Mouse (Mus musculus) limb, embryonic 14.5 days (tissue): ENCODE results near the gene Inca1. TPM values are rescaled to one million over a fixed set of nuclear protein-coding genes. Genes with fewer than 3 reads are reported as not detected.

Experiments
- ATAC-seq: fragments of 200-750 bp; cut with Nextera tagmentation; 2 replicates; pipeline ENCODE4 v1.8.0; 2017; ENCODE audit warnings: low read depth, moderate number of reproducible peaks, moderate TSS enrichment; ENCODE audit not compliant: low FRiP score
- DNase-seq: peaks from one replicate; pipeline ENCODE4 v3.0.0-alpha.2; 2015; ENCODE audit warnings: low spot score
- H3K27ac ChIP-seq: fragments of 300-500 bp; sonication (generic); replicated peaks from 2 replicates; pipeline ENCODE4 v1.5.1; 2014; ENCODE audit warnings: low read depth, mild to moderate bottlenecking, low read length, moderate library complexity, mixed read lengths
- H3K27me3 ChIP-seq: fragments of 300-500 bp; sonication (generic); 2 replicates; pipeline ENCODE4 v1.6.1; 2014; ENCODE audit warnings: low read length, mixed read lengths; ENCODE audit not compliant: control insufficient read depth, insufficient read depth
- H3K36me3 ChIP-seq: fragments of 300-500 bp; sonication (generic); 2 replicates; pipeline ENCODE4 v1.6.1; 2014; ENCODE audit warnings: mild to moderate bottlenecking, low read length, moderate library complexity, mixed read lengths; ENCODE audit not compliant: control insufficient read depth, insufficient read depth
- H3K4me1 ChIP-seq: fragments of 300-500 bp; sonication (generic); 2 replicates; pipeline ENCODE4 v1.6.1; 2014; ENCODE audit warnings: antibody characterized with exemption, low read length, mixed read lengths; ENCODE audit not compliant: control insufficient read depth, insufficient read depth
- H3K4me2 ChIP-seq: fragments of 300-500 bp; sonication (generic); replicated peaks from 2 replicates; pipeline ENCODE4 v1.6.1; 2014; ENCODE audit warnings: low read depth, mild to moderate bottlenecking, low read length, moderate library complexity; ENCODE audit not compliant: severe bottlenecking
- H3K4me3 ChIP-seq: fragments of 300-500 bp; sonication (generic); replicated peaks from 2 replicates; pipeline ENCODE4 v1.5.1; 2014; ENCODE audit warnings: low read length
- H3K9ac ChIP-seq: fragments of 300-500 bp; sonication (generic); 2 replicates; pipeline ENCODE4 v1.6.1; 2014; ENCODE audit warnings: mild to moderate bottlenecking, low read depth, low read length, moderate library complexity; ENCODE audit not compliant: severe bottlenecking
- H3K9me3 ChIP-seq: fragments of 300-500 bp; sonication (generic); 2 replicates; pipeline ENCODE4 v1.6.1; 2016; ENCODE audit warnings: low read length; ENCODE audit not compliant: control insufficient read depth
- POLR2A ChIP-seq: fragments of 200-500 bp; IDR thresholded peaks from 2 replicates; pipeline ENCODE4 v1.8.0; 2012; ENCODE audit warnings: inconsistent platforms, mild to moderate bottlenecking, moderate library complexity, borderline replicate concordance; ENCODE audit not compliant: insufficient read depth, insufficient read length; ENCODE audit errors: extremely low read depth
- WGBS: fragments of 180-500 bp; shearing (Covaris S2); extraction: QIAGEN DNeasy Blood & Tissue Kit; methylation state at CpG from one replicate; pipeline ENCODE4 v1.1.7; 2014; 5-methylcytosine and 5-hydroxymethylcytosine counted together
- polyA plus RNA-seq, 2 experiments: library from polyadenylated mRNA; depleted of rRNA in 1 of 2; stranded (reverse) in 1 of 2; unstranded in 1 of 2; fragments of >200 nt; fragmentation: Nextera tagmentation in 1 of 2; extraction: Ambion mirVana in 1 of 2; gene quantifications; 2 replicates each; pipeline versions ENCODE4 v1.2.1 to v1.2.3; 2012 to 2014

The Inca1 gene
- polyA plus RNA-seq, 2 experiments, result 0.81 to 1.3 TPM

DNA sequence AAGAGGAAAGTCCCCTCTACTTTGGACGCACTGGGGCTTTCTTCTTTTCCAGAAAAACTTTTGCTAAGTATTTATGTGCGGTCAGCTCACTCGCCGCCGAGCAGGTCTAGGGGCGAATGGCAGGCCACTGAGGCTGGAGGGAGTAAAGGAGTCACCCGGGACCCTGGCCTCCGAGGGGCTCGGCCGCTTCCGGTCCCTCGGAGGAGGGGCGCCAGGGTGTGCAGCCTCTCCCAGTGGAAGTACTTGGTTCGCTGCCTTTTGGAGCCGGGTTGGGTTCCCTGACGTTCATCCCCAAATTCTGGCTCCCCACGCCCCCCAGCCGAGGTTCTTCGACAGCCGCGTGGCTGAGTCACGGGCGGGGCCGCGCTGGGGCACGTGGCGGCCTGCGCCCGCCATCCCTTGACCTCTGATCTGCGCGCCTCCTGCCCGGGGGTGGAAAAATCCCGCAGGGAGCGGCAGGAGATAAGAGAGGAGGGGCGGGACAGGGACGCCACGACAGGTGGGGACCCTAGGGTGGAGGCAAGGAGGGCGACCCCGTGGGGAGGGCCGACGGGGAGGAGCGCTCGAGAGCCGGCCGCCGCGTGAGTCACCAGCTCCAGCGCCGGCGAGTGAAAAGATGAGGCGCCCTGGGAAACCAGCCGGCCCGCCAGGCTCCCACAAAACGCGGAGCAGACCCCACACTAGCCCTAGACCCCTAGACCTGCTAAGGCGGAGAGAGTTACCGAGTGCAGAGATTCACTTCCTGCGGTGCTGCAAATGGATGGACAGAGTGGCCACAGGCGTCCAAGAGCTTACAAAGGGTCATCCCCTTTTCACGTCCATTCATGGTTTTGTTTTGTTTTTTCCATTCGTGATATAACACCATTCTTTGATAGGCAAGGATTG is 44.1 kb downstream of the Inca1 start:
- H3K4me2 ChIP-seq, result peak overlapping the region; percentile 97
- peaks cover 29% of the 10 kb centered on the region for H3K36me3 ChIP-seq
- peak overlapping the region; percentile 100 for H3K4me3 ChIP-seq
- peak; percentile 31; the same call in 1 of the 2 replicates for TF ChIP-seq POLR2A
- H3K9ac ChIP-seq, result peak overlapping the region; percentile 96
- no peaks in the 10 kb centered on the region for H3K27me3 ChIP-seq
- under 1% methylated on average over 60 of the region's 61 CpGs for WGBS
- H3K4me1 ChIP-seq, result peaks cover 24% of the 10 kb centered on the region
- ATAC-seq, result peak; percentile 16
- H3K27ac ChIP-seq, result peak overlapping the region; percentile 97
- H3K9me3 ChIP-seq, result no peaks in the 10 kb centered on the region
- DNase-seq, result peak; percentile 64

DNA sequence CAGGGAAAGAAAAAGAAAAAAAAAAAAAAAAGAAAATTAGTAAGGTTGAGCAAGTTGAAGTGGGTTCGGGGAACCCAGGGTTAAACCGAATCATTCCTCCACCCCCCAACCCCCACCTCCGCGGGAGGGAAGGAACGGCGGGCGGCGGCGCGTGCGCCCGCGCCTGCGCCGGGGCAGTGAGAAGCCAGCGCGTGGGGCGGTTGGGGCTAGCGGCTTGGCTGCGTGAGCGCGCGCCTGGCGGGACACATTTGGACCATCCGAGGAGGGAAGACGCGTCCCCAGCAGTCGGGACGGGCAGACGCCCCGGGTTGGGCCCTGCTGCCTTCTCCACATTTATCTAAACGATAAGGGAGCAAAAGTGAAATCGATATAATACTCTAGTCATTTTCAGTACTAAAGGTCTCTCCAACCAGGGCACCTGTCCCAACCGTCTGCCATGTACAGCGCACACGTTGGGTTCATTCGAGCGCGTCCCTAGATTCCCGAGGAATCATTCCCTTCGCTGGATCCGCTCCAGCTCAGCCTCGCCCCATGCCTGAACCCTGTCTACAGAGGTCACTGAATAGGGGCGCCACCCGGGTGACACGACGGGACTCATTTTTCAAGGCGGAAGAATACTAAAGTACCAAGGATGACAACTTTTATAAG is 44.9 kb downstream of the Inca1 start:
- peak; percentile 90 for DNase-seq
- Histone ChIP-seq H3K4me1 (peaks cover 26% of the 10 kb centered on the region), H3K9ac (peak overlapping the region; percentile 96), H3K27ac (peak overlapping the region; percentile 97), H3K4me2 (peak overlapping the region; percentile 97), H3K4me3 (peak overlapping the region; percentile 100), H3K36me3 (peaks cover 31% of the 10 kb centered on the region), H3K27me3 (no peaks in the 10 kb centered on the region), H3K9me3 (no peaks in the 10 kb centered on the region)
- TF ChIP-seq POLR2A, result peak; percentile 76; the same call in 1 of the 2 replicates
- peak; percentile 68 for ATAC-seq
- under 1% methylated on average over 48 of the region's 48 CpGs for WGBS

- H3K4me3 ChIP-seq, result peak within 1 kb of the TSS; percentile 100
- no peaks in the 10 kb centered on the region for H3K27me3 ChIP-seq
- H3K27ac ChIP-seq, result peak within 1 kb of the TSS; percentile 97
- peak; percentile 88; the same call in 1 of the 2 replicates for TF ChIP-seq POLR2A
- H3K4me1 ChIP-seq, result peaks cover 26% of the 10 kb centered on the region
- peak within 1 kb of the TSS; percentile 97 for H3K4me2 ChIP-seq
- H3K9me3 ChIP-seq, result no peaks in the 10 kb centered on the region
- peak; percentile 90 for DNase-seq
- WGBS, result under 1% methylated on average over 49 of the region's 61 CpGs
- ATAC-seq, result peak; percentile 32
- H3K9ac ChIP-seq, result peak within 1 kb of the TSS; percentile 96
- H3K36me3 ChIP-seq, result peaks cover 38% of the 10 kb centered on the region
Measured at GRCm38 (mm10) chr11:70654198-70654922, 45.6 kb downstream of the Inca1 start, which contains the start of gene Pfn1. TSS of gene Pfn1 (minus strand) at chr11:70654644.

GRCm38 (mm10) chr11:70653345-70654197 is 46.4 kb downstream of the Inca1 start:
- Histone ChIP-seq H3K9ac (peak overlapping the region; percentile 96), H3K27ac (peak overlapping the region; percentile 97), H3K27me3 (no peaks in the 10 kb centered on the region), H3K9me3 (no peaks in the 10 kb centered on the region), H3K4me1 (peaks cover 31% of the 10 kb centered on the region), H3K4me3 (peak overlapping the region; percentile 100), H3K4me2 (peak overlapping the region; percentile 97), H3K36me3 (peaks cover 46% of the 10 kb centered on the region)
- no peak; the same call in 1 of the 2 replicates for TF ChIP-seq POLR2A
- DNase-seq, result peak; percentile 64
- WGBS, result under 1% methylated on average over 38 of the region's 63 CpGs
- peak; percentile 41 for ATAC-seq
